19 mouse cellular contexts compared by ENCODE assay signal in the genomic region with DNA sequence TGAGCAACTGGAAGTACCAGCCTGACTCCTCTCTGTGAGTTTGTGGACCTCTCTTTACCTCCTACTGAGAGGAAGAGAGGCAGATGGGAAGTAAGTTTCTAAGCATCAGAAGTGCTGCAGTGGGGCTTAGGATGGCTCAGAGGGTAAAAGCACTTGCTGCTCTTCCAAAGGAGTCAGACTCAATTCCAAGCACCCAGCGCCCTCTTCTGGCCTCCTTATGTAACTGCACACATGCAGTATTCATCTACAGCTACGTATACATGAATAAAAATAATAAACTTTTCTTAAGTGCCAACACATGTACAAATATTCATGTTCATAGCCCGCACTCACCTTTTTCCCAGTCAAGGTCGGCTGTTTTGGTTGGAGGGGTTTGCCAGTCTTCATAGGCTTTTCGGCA. TPM values are rescaled to one million over a fixed set of nuclear protein-coding genes. Genes with fewer than 3 reads are reported as not detected.
DNase-seq lines count a peak whose midpoint lies in the region; ATAC-seq and TF ChIP-seq lines count a peak whose summit lies in the region.
"Had no signal": no experiment of that assay in that cellular context is flagged by ENCODE, and none has a peak within 500 bp of the region (broad histone marks: within the 10 kb centered on the region; RNA-seq: fewer than 3 reads in every experiment).

No protein-coding gene starts in this region.

- H3K4me1 ChIP-seq in heart, adult 2 months (ENCODE audit: control insufficient read depth, insufficient read depth, low read length), result peaks cover 12% of the 10 kb centered on the region
- H3K4me1 ChIP-seq in stomach, postnatal 0 days (replicated peaks; ENCODE audit: control insufficient read depth, insufficient read depth), result 0 out of 2 replicates have a peak, but pooled peaks cover 2% of the 10 kb centered on the region
- H3K4me1 ChIP-seq: stomach, embryonic 15.5 days had no signal

- intact Hi-C loops in heart, adult 2 months (cut with DNase I), result no loop called here

- peaks cover 12% of the 10 kb centered on the region for H3K36me3 ChIP-seq in heart, adult 2 months (ENCODE audit: control insufficient read depth, insufficient read depth, low read length)
- H3K36me3 ChIP-seq in stomach, postnatal 0 days (ENCODE audit: control insufficient read depth, insufficient read depth, low read length), result no peaks in the 10 kb centered on the region
- H3K36me3 ChIP-seq: forebrain, embryonic 12.5 days; neural tube, embryonic 13.5 days; stomach, embryonic 15.5 days had no signal

- no peak overlapping the region for H3K27ac ChIP-seq in heart, adult 2 months
- H3K27ac ChIP-seq in stomach, postnatal 0 days (replicated peaks), result no peak overlapping the region
- H3K27ac ChIP-seq: forebrain, embryonic 12.5 days; liver, embryonic 13.5 days; midbrain, embryonic 10.5 days; neural tube, embryonic 13.5 days; stomach, embryonic 15.5 days had no signal

- TF ChIP-seq EP300 in heart, adult 2 months (IDR thresholded peaks at IDR 0.05; ENCODE audit: insufficient read depth, low read depth, low read length), result no peak
- TF ChIP-seq EP300 in stomach, postnatal 0 days (optimal IDR thresholded peaks at IDR 0.05), result no peak

- no peak overlapping the region for H3K4me3 ChIP-seq in heart, adult 2 months
- H3K4me3 ChIP-seq in stomach, postnatal 0 days (ENCODE audit: low read depth, low read length), result no peak overlapping the region
- H3K4me3 ChIP-seq: forebrain, embryonic 12.5 days; liver, embryonic 13.5 days; midbrain, embryonic 10.5 days; neural tube, embryonic 13.5 days; stomach, embryonic 15.5 days had no signal

- ATAC-seq in stomach, postnatal 0 days (ENCODE audit: low FRiP score, low TSS enrichment), result no peak

- no peak for TF ChIP-seq POLR2A in heart, adult 2 months (IDR thresholded peaks at IDR 0.05; ENCODE audit: insufficient read depth, low read depth, low read length)

- no peaks in the 10 kb centered on the region for H3K27me3 ChIP-seq in heart, adult 2 months (ENCODE audit: control insufficient read depth, insufficient read depth, low read length)
- no peaks in the 10 kb centered on the region for H3K27me3 ChIP-seq in stomach, postnatal 0 days (ENCODE audit: control insufficient read depth, insufficient read depth, low read length)
- H3K27me3 ChIP-seq: forebrain, embryonic 12.5 days; liver, embryonic 13.5 days; neural tube, embryonic 13.5 days; stomach, embryonic 15.5 days had no signal

- peaks cover 2% of the 10 kb centered on the region; the same call in 1 of the 2 replicates for H3K79me2 ChIP-seq in heart, adult 2 months (replicated peaks; ENCODE audit: control insufficient read depth, insufficient read depth, low read length)

- no peak overlapping the region for H3K9ac ChIP-seq in heart, adult 2 months (ENCODE audit: low read depth, low read length)
- no peak overlapping the region for H3K9ac ChIP-seq in stomach, postnatal 0 days (ENCODE audit: low read length)
- H3K9ac ChIP-seq: forebrain, embryonic 12.5 days; liver, embryonic 13.5 days; neural tube, embryonic 13.5 days; stomach, embryonic 15.5 days had no signal

- no peak for DNase-seq in heart, adult 2 months
- no peak for DNase-seq in heart, adult 9 months (ENCODE audit: low spot score in 2 of 2)
- DNase-seq in right cerebral cortex, postnatal 4 days, result peak; percentile 37
- DNase-seq in right cerebral cortex, postnatal 25 days, result no peak
- DNase-seq in R1 (ENCODE audit: low read depth, low spot score), result peak; percentile 60
- no peak for DNase-seq in stomach, postnatal 0 days (ENCODE audit: low spot score)
- no peak for DNase-seq in adrenal gland, adult 2 months
- no peak for DNase-seq in frontal cortex, postnatal 10 days (ENCODE audit: low spot score in 2 of 2)
- DNase-seq: adrenal gland, postnatal 10 days; cerebellum, adult 11-12 months; gastrocnemius, postnatal 36 days; heart, postnatal 4 days; kidney, adult 8-10 months; liver, embryonic 13.5 days had no signal

- TF ChIP-seq CTCF in heart, adult 2 months (IDR thresholded peaks at IDR 0.05), result peak; percentile 52
- peak; percentile 57 for TF ChIP-seq CTCF in stomach, postnatal 0 days (IDR thresholded peaks at IDR 0.05; ENCODE audit: low read depth)

- H3K4me2 ChIP-seq in stomach, postnatal 0 days (replicated peaks; ENCODE audit: low read depth), result no peak overlapping the region
- H3K4me2 ChIP-seq: forebrain, embryonic 12.5 days; neural tube, embryonic 13.5 days; stomach, embryonic 15.5 days had no signal

- 79% methylated on average over 5 of the region's 5 CpGs for WGBS in heart, adult 2 months
- WGBS in stomach, postnatal 0 days, result 74% methylated on average over 5 of the region's 5 CpGs

- H3K9me3 ChIP-seq in stomach, postnatal 0 days (ENCODE audit: control insufficient read depth, low read length), result no peaks in the 10 kb centered on the region
- H3K9me3 ChIP-seq: forebrain, embryonic 12.5 days; G1E; liver, embryonic 13.5 days; neural tube, embryonic 13.5 days; stomach, embryonic 15.5 days had no signal

RNA-seq across cellular contexts. Expression of gene Pttg1, which starts 1.7 kb away (rescaled TPM):
- 10 to 100 TPM; 74.8 to 84.5 TPM for total RNA-seq in heart, adult 2 months (2021)
- 55.5 and 80.9 TPM in 2 replicates for polyA plus RNA-seq in heart, adult 2 months (2012; rRNA removed)
- 66.8 and 66.9 TPM in 2 replicates for polyA plus RNA-seq in stomach, postnatal 0 days (2015; fragmentation: Nextera tagmentation; extraction: Ambion mirVana)
- 10 to 100 TPM; 45.4 to 45.5 TPM for total RNA-seq in adrenal gland, adult 2 months (2021)
- polyA plus RNA-seq in adrenal gland, adult 2 months (2012; rRNA removed), result 4.5 and 7.3 TPM in 2 replicates

RNA-seq across cellular contexts. Expression of gene Slu7, which starts 9.2 kb away (rescaled TPM):
- 10 to 100 TPM; 27.2 to 27.8 TPM for total RNA-seq in heart, adult 2 months (2021)
- 3.8 and 4.7 TPM in 2 replicates for polyA plus RNA-seq in heart, adult 2 months (2012; rRNA removed)
- polyA plus RNA-seq in stomach, postnatal 0 days (2015; fragmentation: Nextera tagmentation; extraction: Ambion mirVana), result 38.1 and 39.3 TPM in 2 replicates
- 10 to 100 TPM; 42.7 to 44.4 TPM for total RNA-seq in adrenal gland, adult 2 months (2021)
- 1.5 and 2.3 TPM in 2 replicates for polyA plus RNA-seq in adrenal gland, adult 2 months (2012; rRNA removed)

RNA-seq across cellular contexts. Expression of gene C1qtnf2, which starts 49.7 kb away (rescaled TPM):
- 1 to 10 TPM; 4.7 to 5.3 TPM for total RNA-seq in heart, adult 2 months (2021)
- 7.8 and 10.8 TPM in 2 replicates for polyA plus RNA-seq in heart, adult 2 months (2012; rRNA removed)
- 18.0 and 19.8 TPM in 2 replicates for polyA plus RNA-seq in stomach, postnatal 0 days (2015; fragmentation: Nextera tagmentation; extraction: Ambion mirVana)
- 1 to 10 TPM; 5.2 to 9.1 TPM for total RNA-seq in adrenal gland, adult 2 months (2021)
- 4.9 and 5.6 TPM in 2 replicates for polyA plus RNA-seq in adrenal gland, adult 2 months (2012; rRNA removed)
- total RNA-seq: G1E had no signal
- polyA plus RNA-seq: G1E had no signal

Comparison
In these comparisons a context has a peak if more than half of its experiments do, and no peak if none do; other contexts are left out.
1. DNase-seq: peak in right cerebral cortex, postnatal 4 days (single experiment) and R1 (single experiment); none in heart, adult 2 months (0 of 2), heart, adult 9 months (0 of 2), right cerebral cortex, postnatal 25 days (single experiment), stomach, postnatal 0 days (single experiment), adrenal gland, adult 2 months (single experiment) and frontal cortex, postnatal 10 days (0 of 2).